Mouse (Mus musculus): ENCODE results near the gene Tbc1d9b. TPM values are rescaled to one million over a fixed set of nuclear protein-coding genes. Genes with fewer than 3 reads are reported as not detected.
"Not testable (repeated sequence)": the region's sequence is repeated elsewhere in the genome, so short reads cannot be mapped to it uniquely, and the experiment has no call there.

Tbc1d9b gene
- polyA plus RNA-seq, 1 experiment = 58.7 TPM

DNA sequence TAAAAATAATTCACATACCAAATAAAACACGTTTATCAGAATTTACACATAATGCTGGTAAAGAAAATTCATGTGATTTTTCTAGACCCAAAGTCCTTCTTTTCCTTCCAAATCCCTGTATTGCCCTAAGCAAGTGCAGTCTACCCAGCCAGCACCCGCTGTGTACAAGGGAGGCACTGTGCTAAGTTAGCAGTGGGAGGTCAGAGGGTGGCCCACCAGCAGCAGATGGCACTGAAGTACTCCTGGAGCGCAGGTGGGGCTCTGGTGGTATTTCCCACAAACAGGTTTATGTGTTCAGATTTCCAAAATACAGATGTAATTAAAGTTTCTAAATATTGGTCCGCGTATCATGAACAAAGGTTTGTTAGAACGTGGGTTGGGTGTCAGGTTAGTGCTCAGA is 34.1 kb upstream of the Tbc1d9b start:
- Histone ChIP-seq H3K27me3 (ENCODE audit: control insufficient read depth, insufficient read depth, low read length) (no peaks in the 10 kb centered on the region), H3K4me1 (replicated peaks; ENCODE audit: control insufficient read depth, insufficient read depth, low read length) (no peaks in the 10 kb centered on the region), H3K36me3 (ENCODE audit: control insufficient read depth, insufficient read depth, low read length) (no peaks in the 10 kb centered on the region; the same call in 1 of the 2 replicates), H3K4me3 (ENCODE audit: control insufficient read depth, insufficient read depth, low read length) (no peak overlapping the region), H3K27ac (ENCODE audit: control insufficient read depth, insufficient read depth, low read length) (no peak overlapping the region)
- TF ChIP-seq POLR2A (IDR thresholded peaks at IDR 0.05; ENCODE audit: control insufficient read depth, extremely low read depth, insufficient read depth, low read length, poor library complexity) = no peak
- no peak for TF ChIP-seq CTCF (IDR thresholded peaks at IDR 0.05; ENCODE audit: borderline replicate concordance, control insufficient read depth, extremely low read depth, insufficient read depth, low read length, poor library complexity)
- no peak for DNase-seq
- 98% methylated on average over 6 of the region's 6 CpGs for WGBS

DNA sequence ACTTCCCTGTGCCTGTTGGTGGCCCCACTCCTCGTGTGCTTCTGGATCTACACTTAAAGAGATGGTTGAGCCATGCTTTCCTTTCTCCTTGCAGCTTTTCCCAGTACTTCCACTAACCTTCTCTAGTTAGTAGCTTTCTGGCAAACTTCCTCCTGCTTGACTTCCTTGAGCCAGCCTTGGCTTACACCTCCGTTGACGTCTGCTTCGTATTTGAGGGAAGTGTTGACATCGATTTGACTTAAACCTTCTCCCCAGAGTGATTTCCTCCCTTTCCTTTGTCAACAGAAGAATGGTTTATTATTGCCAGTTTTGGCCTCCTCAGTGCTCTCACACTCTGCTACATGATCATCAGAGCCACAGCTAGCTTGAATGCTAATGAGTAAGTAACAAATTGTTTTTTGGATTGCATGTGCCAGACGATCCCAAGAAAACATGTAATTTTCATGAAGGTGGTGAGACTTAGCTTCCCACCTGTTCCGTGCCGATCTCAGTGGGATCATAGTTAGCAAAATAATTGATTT is 32.2 kb upstream of the Tbc1d9b start:
- H3K27ac ChIP-seq (ENCODE audit: control insufficient read depth, insufficient read depth, low read length) = no peak overlapping the region
- H3K4me1 ChIP-seq (replicated peaks; ENCODE audit: control insufficient read depth, insufficient read depth, low read length) = peaks cover 4% of the 10 kb centered on the region; the same call in 1 of the 2 replicates
- no peaks in the 10 kb centered on the region; the same call in 1 of the 2 replicates for H3K36me3 ChIP-seq (ENCODE audit: control insufficient read depth, insufficient read depth, low read length)
- no peak overlapping the region for H3K4me3 ChIP-seq (ENCODE audit: control insufficient read depth, insufficient read depth, low read length)
- DNase-seq = no peak
- TF ChIP-seq CTCF (IDR thresholded peaks at IDR 0.05; ENCODE audit: borderline replicate concordance, control insufficient read depth, extremely low read depth, insufficient read depth, low read length, poor library complexity) = no peak
- 83% methylated on average over 8 of the region's 8 CpGs for WGBS
- H3K27me3 ChIP-seq (ENCODE audit: control insufficient read depth, insufficient read depth, low read length) = no peaks in the 10 kb centered on the region

DNA sequence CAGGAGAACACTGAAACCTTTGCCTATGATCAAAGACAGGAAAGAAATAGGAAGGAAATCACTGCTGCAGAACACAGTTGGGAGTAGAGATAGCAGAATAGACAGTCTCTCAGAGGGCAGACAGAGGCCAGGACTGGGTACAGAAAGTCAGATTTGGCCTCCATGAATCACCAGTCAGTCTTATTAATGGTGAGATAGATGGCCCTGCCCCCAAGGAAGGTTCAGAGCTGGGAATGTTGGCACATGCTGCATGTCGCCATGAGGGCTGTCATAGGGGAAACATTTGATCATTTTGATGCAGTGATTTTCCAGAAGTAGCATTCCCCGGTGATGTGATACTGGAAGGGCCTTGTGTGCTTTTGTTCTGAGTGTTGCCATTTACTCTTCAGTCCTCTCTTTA is 31.5 kb upstream of the Tbc1d9b start:
- Histone ChIP-seq H3K36me3 (ENCODE audit: control insufficient read depth, insufficient read depth, low read length) (no peaks in the 10 kb centered on the region), H3K4me1 (replicated peaks; ENCODE audit: control insufficient read depth, insufficient read depth, low read length) (peaks cover 4% of the 10 kb centered on the region; the same call in 1 of the 2 replicates), H3K27me3 (ENCODE audit: control insufficient read depth, insufficient read depth, low read length) (no peaks in the 10 kb centered on the region), H3K4me3 (ENCODE audit: control insufficient read depth, insufficient read depth, low read length) (no peak overlapping the region), H3K27ac (ENCODE audit: control insufficient read depth, insufficient read depth, low read length) (no peak overlapping the region)
- TF ChIP-seq POLR2A (IDR thresholded peaks at IDR 0.05; ENCODE audit: control insufficient read depth, extremely low read depth, insufficient read depth, low read length, poor library complexity) (no peak), CTCF (IDR thresholded peaks at IDR 0.05; ENCODE audit: borderline replicate concordance, control insufficient read depth, extremely low read depth, insufficient read depth, low read length, poor library complexity) (no peak)
- DNase-seq = no peak
- 97% methylated on average over 2 of the region's 2 CpGs for WGBS

DNA sequence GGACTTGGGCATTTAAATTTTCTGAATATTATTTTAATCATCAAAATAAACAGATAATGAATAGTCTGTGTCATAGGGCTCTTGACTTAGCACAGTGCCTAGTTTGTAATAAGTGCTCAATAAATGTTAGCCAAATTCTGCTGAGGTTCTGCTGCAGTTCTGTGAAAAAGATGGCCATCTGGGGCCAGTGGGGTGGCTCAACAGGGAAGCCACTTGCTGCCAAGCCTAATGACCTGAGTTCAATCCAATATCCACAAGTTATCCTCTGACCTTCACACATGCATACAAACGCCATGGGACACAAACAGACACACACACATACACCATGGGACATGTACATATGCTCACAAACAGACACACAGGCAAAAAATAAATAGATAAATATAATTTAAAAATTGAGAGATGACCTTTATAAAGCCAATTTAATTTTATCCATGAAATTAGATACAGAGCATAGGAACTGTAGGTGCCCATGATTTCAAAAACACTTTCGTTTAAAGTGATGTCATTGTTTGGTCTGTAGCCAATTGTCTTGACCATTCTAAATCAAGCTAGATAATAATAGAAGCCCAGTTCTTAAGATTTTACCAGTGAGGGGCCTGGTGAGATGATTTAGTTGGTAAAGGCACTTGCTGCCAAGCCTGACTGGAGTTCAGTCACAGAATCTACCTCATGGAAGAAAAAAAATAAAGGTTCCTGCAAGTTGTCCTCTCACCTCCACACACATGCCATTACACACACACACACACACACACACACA is 30.5 kb upstream of the Tbc1d9b start:
- no peaks in the 10 kb centered on the region for H3K27me3 ChIP-seq (ENCODE audit: control insufficient read depth, insufficient read depth, low read length)
- H3K4me3 ChIP-seq (ENCODE audit: control insufficient read depth, insufficient read depth, low read length) = no peak overlapping the region
- H3K27ac ChIP-seq (ENCODE audit: control insufficient read depth, insufficient read depth, low read length) = no peak overlapping the region
- 94% methylated on average over 2 of the region's 2 CpGs for WGBS
- peaks cover 4% of the 10 kb centered on the region; the same call in 1 of the 2 replicates for H3K4me1 ChIP-seq (replicated peaks; ENCODE audit: control insufficient read depth, insufficient read depth, low read length)
- TF ChIP-seq POLR2A (IDR thresholded peaks at IDR 0.05; ENCODE audit: control insufficient read depth, extremely low read depth, insufficient read depth, low read length, poor library complexity) (no peak), CTCF (IDR thresholded peaks at IDR 0.05; ENCODE audit: borderline replicate concordance, control insufficient read depth, extremely low read depth, insufficient read depth, low read length, poor library complexity) (no peak)
- DNase-seq = no peak
- H3K36me3 ChIP-seq (ENCODE audit: control insufficient read depth, insufficient read depth, low read length) = no peaks in the 10 kb centered on the region

DNA sequence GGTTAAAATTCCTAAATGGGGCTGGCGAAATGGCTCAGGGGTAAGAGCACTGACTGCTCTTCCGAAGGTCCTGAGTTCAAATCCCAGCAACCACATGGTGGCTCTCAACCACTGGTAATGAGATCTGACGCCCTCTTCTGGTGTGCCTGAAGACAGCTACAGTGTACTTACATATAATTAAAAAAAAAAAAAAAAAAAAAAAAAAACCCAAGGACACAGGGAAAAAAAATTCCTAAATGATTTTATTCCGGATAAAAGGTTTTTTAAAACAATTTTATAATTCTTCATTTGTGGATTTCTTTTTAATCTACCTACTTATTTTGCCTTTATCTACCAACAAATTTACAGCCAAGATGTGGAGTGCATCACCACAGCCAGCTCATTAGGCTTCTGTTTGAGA is 29.2 kb upstream of the Tbc1d9b start:
- H3K4me1 ChIP-seq (replicated peaks; ENCODE audit: control insufficient read depth, insufficient read depth, low read length); H3K36me3 ChIP-seq (ENCODE audit: control insufficient read depth, insufficient read depth, low read length): not testable (repeated sequence)

DNA sequence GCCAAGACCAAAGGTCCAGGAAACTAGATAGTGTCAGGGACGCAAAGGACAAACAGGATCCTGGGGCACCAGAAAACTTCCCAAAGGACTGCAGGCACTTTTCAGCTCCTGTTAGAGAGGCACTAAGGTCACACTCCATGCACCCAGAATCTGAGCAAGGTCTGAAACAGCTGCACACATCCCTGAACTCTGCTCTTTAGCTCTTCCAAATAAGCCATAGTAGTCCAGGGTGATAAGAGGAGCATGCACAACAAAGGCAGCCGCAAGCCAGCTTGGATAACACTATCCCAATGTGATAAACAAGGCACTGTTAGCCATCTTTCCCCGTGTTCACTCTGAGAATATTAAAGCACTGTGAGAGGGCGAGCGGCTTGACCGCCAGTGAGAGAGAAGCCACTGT is 27.2 kb upstream of the Tbc1d9b start:
- Histone ChIP-seq H3K27ac (ENCODE audit: control insufficient read depth, insufficient read depth, low read length) (no peak overlapping the region), H3K4me3 (ENCODE audit: control insufficient read depth, insufficient read depth, low read length) (no peak overlapping the region), H3K36me3 (ENCODE audit: control insufficient read depth, insufficient read depth, low read length) (no peaks in the 10 kb centered on the region), H3K4me1 (replicated peaks; ENCODE audit: control insufficient read depth, insufficient read depth, low read length) (peaks cover 9% of the 10 kb centered on the region; the same call in 1 of the 2 replicates), H3K27me3 (ENCODE audit: control insufficient read depth, insufficient read depth, low read length) (no peaks in the 10 kb centered on the region)
- 97% methylated on average over 6 of the region's 6 CpGs for WGBS
- no peak for TF ChIP-seq CTCF (IDR thresholded peaks at IDR 0.05; ENCODE audit: borderline replicate concordance, control insufficient read depth, extremely low read depth, insufficient read depth, low read length, poor library complexity)
- TF ChIP-seq POLR2A (IDR thresholded peaks at IDR 0.05; ENCODE audit: control insufficient read depth, extremely low read depth, insufficient read depth, low read length, poor library complexity) = no peak
- DNase-seq = no peak

More for the DNA sequence above, 29.2 kb upstream of the Tbc1d9b start:
- not testable (repeated sequence) for H3K27ac ChIP-seq (ENCODE audit: control insufficient read depth, insufficient read depth, low read length); H3K4me3 ChIP-seq (ENCODE audit: control insufficient read depth, insufficient read depth, low read length); DNase-seq; H3K27me3 ChIP-seq (ENCODE audit: control insufficient read depth, insufficient read depth, low read length)
- 97% methylated on average over 4 of the region's 4 CpGs for WGBS

DNA sequence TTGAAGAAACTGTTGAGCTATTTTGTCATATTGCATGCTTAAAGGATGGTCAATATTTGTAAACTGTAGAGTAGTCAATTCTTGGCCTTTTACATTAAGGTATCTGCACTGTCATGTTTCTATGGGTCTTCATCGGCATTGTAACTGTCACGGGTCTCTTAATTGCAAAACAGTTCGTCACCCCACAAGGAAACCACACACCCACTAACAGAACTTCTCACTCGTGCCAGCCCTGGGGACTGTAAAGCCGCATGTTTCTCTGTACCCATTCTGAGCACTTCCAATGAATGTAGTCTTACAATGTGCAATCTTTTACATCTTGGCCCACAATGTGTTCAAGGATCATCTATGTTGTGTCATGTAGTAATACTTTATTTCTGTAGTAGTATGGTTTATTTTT is 26.0 kb upstream of the Tbc1d9b start:
- H3K27ac ChIP-seq (ENCODE audit: control insufficient read depth, insufficient read depth, low read length) = no peak overlapping the region
- TF ChIP-seq POLR2A (IDR thresholded peaks at IDR 0.05; ENCODE audit: control insufficient read depth, extremely low read depth, insufficient read depth, low read length, poor library complexity) (no peak), CTCF (IDR thresholded peaks at IDR 0.05; ENCODE audit: borderline replicate concordance, control insufficient read depth, extremely low read depth, insufficient read depth, low read length, poor library complexity) (no peak)
- peaks cover 9% of the 10 kb centered on the region; the same call in 1 of the 2 replicates for H3K4me1 ChIP-seq (replicated peaks; ENCODE audit: control insufficient read depth, insufficient read depth, low read length)
- no peak overlapping the region for H3K4me3 ChIP-seq (ENCODE audit: control insufficient read depth, insufficient read depth, low read length)
- no peak for DNase-seq
- H3K27me3 ChIP-seq (ENCODE audit: control insufficient read depth, insufficient read depth, low read length) = no peaks in the 10 kb centered on the region
- WGBS = 21% methylated on average over 5 of the region's 5 CpGs
- no peaks in the 10 kb centered on the region for H3K36me3 ChIP-seq (ENCODE audit: control insufficient read depth, insufficient read depth, low read length)
